Mouse (Mus musculus): ENCODE results near the gene Cpm. TPM values are rescaled to one million over a fixed set of nuclear protein-coding genes. Genes with fewer than 3 reads are reported as not detected.

Gene Cpm
- polyA plus RNA-seq, 2 experiments = 3.9 to 9.1 TPM

DNA sequence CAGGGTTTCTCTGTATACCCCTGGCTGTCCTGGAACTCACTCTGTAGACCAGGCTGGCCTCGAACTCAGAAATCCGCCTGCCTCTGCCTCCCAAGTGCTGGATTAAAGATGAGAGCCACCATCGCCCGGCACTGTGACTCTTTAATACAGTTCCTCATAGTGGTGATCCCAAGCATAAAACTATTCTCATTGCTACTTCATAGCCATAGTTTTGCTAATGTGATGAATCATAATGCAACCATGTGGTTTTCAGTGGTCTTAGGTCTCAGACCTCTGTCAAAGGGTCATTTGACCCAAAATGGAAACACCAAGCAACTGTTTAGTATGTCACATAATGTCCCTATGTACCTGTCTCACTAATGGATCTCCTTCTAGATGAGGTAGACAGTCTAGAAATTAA is 66.3 kb downstream of the Cpm start:
- no peak overlapping the region for H3K4me3 ChIP-seq (ENCODE audit: insufficient read depth in 1 of 2, low read depth in 2 of 2, low read length in 2 of 2)
- peaks cover 91% of the 10 kb centered on the region for H3K36me3 ChIP-seq (replicated peaks; ENCODE audit: control insufficient read depth, insufficient read depth, low read depth)
- no peak overlapping the region for H3K27ac ChIP-seq
- ATAC-seq (ENCODE audit: insufficient read depth) (no peak), DNase-seq (ENCODE audit: low read depth in 3 of 3, low spot score in 3 of 3) (no peak)
- peaks cover 3% of the 10 kb centered on the region for H3K9me3 ChIP-seq (ENCODE audit: control insufficient read depth, low read length)
- TF ChIP-seq CTCF (IDR thresholded peaks at IDR 0.05; ENCODE audit: low read depth) = no peak
- TF ChIP-seq EP300 (IDR thresholded peaks at IDR 0.05; ENCODE audit: low read depth) = no peak
- H3K4me2 ChIP-seq (ENCODE audit: low read depth) = no peak overlapping the region
- H3K4me1 ChIP-seq (replicated peaks; ENCODE audit: control insufficient read depth in 2 of 2, insufficient read depth in 2 of 2, low read length in 1 of 2) = no peaks in the 10 kb centered on the region
- no peak overlapping the region for H3K9ac ChIP-seq (replicated peaks)
- H3K27me3 ChIP-seq (ENCODE audit: control insufficient read depth, insufficient read depth, low read length) = no peaks in the 10 kb centered on the region
- WGBS (ENCODE audit: insufficient replicate concordance) = 81% methylated on average over 4 of the region's 4 CpGs

DNA sequence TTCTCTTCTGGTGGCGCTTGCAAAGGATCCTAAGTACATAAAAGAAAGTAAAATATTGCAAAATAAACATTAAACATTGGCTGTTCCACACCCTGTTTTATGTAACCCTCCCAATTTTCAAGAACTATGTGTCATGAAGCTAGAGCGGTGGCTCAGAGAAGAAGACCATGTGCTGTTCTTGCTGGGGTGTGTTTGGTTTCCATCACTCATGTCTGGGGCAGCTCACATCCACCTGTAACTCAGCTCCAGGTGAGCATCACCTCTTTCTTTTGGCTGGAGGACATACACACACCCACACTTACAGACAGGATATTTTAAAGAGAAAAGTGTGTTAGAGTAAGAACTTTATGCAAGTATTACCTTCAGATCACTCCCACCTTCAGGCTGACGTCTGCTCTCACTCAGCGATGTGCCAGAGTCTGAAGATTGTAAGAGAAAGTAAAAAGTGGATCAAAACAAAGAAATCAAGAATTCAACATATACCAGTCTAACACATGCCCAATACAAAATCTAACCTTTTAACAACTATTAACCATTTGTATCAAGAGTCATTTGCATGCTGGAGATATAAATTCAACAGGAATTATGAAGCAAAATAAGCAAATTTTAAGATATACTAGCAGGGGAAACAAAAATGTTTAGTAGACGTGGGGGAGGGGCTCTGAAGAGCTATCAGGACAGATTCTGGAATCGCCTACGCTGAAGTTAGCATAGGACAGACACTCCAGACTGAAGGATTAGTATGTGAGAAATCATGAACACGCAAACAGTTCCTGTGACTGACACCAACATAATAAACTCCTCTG is 66.9 kb downstream of the Cpm start:
- peaks cover 3% of the 10 kb centered on the region for H3K9me3 ChIP-seq (ENCODE audit: control insufficient read depth, low read length)
- TF ChIP-seq EP300 (IDR thresholded peaks at IDR 0.05; ENCODE audit: low read depth) (no peak), CTCF (IDR thresholded peaks at IDR 0.05; ENCODE audit: low read depth) (no peak)
- no peak for ATAC-seq (ENCODE audit: insufficient read depth)
- H3K4me3 ChIP-seq (ENCODE audit: insufficient read depth in 1 of 2, low read depth in 2 of 2, low read length in 2 of 2) = no peak overlapping the region
- H3K27ac ChIP-seq = no peak overlapping the region
- DNase-seq (ENCODE audit: low read depth in 3 of 3, low spot score in 3 of 3) = no peak
- H3K4me2 ChIP-seq (ENCODE audit: low read depth) = no peak overlapping the region
- H3K4me1 ChIP-seq (replicated peaks; ENCODE audit: control insufficient read depth in 2 of 2, insufficient read depth in 2 of 2, low read length in 1 of 2) = no peaks in the 10 kb centered on the region
- H3K36me3 ChIP-seq (replicated peaks; ENCODE audit: control insufficient read depth, insufficient read depth, low read depth) = peaks cover 90% of the 10 kb centered on the region
- H3K9ac ChIP-seq (replicated peaks) = no peak overlapping the region
- 83% methylated on average over 8 of the region's 8 CpGs for WGBS (ENCODE audit: insufficient replicate concordance)
- no peaks in the 10 kb centered on the region for H3K27me3 ChIP-seq (ENCODE audit: control insufficient read depth, insufficient read depth, low read length)

DNA sequence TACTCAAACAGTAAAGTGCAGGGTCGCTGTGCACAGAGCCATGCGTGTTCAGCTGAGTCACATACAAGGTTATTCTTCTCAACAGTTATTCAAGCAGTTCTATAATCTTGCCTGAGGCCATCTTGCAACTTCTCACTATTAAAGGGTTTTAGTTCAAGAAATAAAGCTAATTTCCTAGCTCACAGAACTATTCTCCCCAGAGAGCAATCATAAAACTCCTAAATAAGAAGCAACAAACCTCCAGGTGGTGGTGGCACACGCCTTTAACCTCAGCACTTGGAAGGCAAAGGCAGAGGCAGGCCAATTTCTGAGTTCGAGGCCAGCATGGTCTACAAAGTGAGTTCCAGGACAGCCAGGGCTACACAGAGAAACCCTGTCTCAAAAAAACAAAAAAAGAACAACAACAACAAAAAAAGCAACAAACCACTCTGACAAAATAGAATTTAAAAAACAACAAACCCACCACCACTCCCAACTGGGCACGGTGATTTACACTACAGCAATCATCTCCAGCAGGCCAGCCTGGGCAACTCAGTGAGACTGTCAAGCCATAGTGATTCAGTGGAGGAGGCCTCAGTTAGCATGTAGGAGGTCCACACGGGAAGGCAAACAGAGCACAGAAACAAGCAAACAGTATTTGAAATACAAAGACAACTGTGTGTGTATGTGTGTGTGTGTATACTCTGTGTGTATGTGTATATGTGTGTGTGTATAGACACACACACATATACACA is 67.7 kb downstream of the Cpm start:
- H3K4me1 ChIP-seq (replicated peaks; ENCODE audit: control insufficient read depth in 2 of 2, insufficient read depth in 2 of 2, low read length in 1 of 2) = no peaks in the 10 kb centered on the region
- no peak overlapping the region for H3K9ac ChIP-seq (replicated peaks)
- peaks cover 89% of the 10 kb centered on the region for H3K36me3 ChIP-seq (replicated peaks; ENCODE audit: control insufficient read depth, insufficient read depth, low read depth)
- H3K27ac ChIP-seq = no peak overlapping the region
- no peak for DNase-seq (ENCODE audit: low read depth in 3 of 3, low spot score in 3 of 3)
- no peaks in the 10 kb centered on the region for H3K27me3 ChIP-seq (ENCODE audit: control insufficient read depth, insufficient read depth, low read length)
- H3K9me3 ChIP-seq (ENCODE audit: control insufficient read depth, low read length) = peaks cover 3% of the 10 kb centered on the region
- no peak overlapping the region for H3K4me2 ChIP-seq (ENCODE audit: low read depth)
- TF ChIP-seq CTCF (IDR thresholded peaks at IDR 0.05; ENCODE audit: low read depth) = no peak
- TF ChIP-seq EP300 (IDR thresholded peaks at IDR 0.05; ENCODE audit: low read depth) = no peak
- no peak overlapping the region for H3K4me3 ChIP-seq (ENCODE audit: insufficient read depth in 1 of 2, low read depth in 2 of 2, low read length in 2 of 2)
- 88% methylated on average over 6 of the region's 6 CpGs for WGBS (ENCODE audit: insufficient replicate concordance)
- no peak for ATAC-seq (ENCODE audit: insufficient read depth)

DNA sequence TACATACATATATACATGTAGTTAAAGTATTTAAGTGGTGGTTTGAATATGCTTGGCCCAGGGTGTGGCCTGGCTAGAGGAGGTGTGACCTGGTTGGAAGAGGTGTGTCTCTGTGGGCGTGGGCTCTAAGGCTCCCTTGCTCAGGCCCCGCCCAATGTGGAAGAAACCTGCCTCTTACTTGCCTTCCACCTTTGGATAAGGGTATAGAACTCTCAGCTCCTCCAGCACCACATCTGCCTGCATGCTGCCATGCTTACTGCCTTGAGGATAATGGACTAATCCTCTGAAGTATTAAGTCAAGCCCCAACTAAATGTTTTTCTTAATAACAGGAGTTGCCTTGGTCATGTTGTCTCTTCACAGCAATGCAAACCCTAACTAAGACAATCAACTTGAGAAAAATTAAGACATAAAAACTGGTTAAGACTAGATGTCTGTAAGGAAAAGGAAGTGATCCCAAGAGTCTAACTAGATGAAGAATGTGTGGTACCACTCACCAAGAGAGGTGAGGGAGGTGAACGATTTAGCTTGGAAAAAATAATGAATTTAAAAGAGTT is 68.3 kb downstream of the Cpm start:
- H3K9me3 ChIP-seq (ENCODE audit: control insufficient read depth, low read length) = peaks cover 3% of the 10 kb centered on the region
- no peak overlapping the region for H3K4me3 ChIP-seq (ENCODE audit: insufficient read depth in 1 of 2, low read depth in 2 of 2, low read length in 2 of 2)
- WGBS (ENCODE audit: insufficient replicate concordance) = 86% methylated on average over 3 of the region's 3 CpGs
- no peak overlapping the region for H3K4me2 ChIP-seq (ENCODE audit: low read depth)
- no peaks in the 10 kb centered on the region for H3K4me1 ChIP-seq (replicated peaks; ENCODE audit: control insufficient read depth in 2 of 2, insufficient read depth in 2 of 2, low read length in 1 of 2)
- DNase-seq (ENCODE audit: low read depth in 3 of 3, low spot score in 3 of 3) (no peak), ATAC-seq (ENCODE audit: insufficient read depth) (peak; percentile 53; the same call in 1 of the 2 replicates)
- H3K27ac ChIP-seq = no peak overlapping the region
- H3K9ac ChIP-seq (replicated peaks) = no peak overlapping the region
- TF ChIP-seq EP300 (IDR thresholded peaks at IDR 0.05; ENCODE audit: low read depth) = no peak
- TF ChIP-seq CTCF (IDR thresholded peaks at IDR 0.05; ENCODE audit: low read depth) = no peak
- H3K36me3 ChIP-seq (replicated peaks; ENCODE audit: control insufficient read depth, insufficient read depth, low read depth) = peaks cover 87% of the 10 kb centered on the region
- H3K27me3 ChIP-seq (ENCODE audit: control insufficient read depth, insufficient read depth, low read length) = no peaks in the 10 kb centered on the region

All from liver, embryonic 14.5 days (tissue).